Mouse (Mus musculus) activated CD4-positive, CD25-positive, alpha-beta regulatory T cell (primary cell): ENCODE results near the gene Tgm4. TPM values are rescaled to one million over a fixed set of nuclear protein-coding genes. Genes with fewer than 3 reads are reported as not detected.

Experiments used
- polyA plus RNA-seq, 2 experiments: library from polyadenylated mRNA; unstranded; fragments of 100-300 nt; shearing (Covaris generic); gene quantifications; one replicate each; pipeline ENCODE4 v1.2.1; 2017

Tgm4 gene
- 1 to 10 TPM in 1 of 2 experiments, under 1 TPM in 1; 0.29 to 1.2 TPM for polyA plus RNA-seq

GRCm38 (mm10) chr9:123034426-123034825 lies at the start of gene Tgm4:
TSS of gene Tgm4 (plus strand) at chr9:123034726.

GRCm38 (mm10) chr9:123020995-123021631 lies 13.4 kb upstream of the Tgm4 start, which contains the start of gene Tmem42:
TSS of gene Tmem42 (plus strand) at chr9:123021326.

GRCm38 (mm10) chr9:123112805-123113521 lies 78.4 kb downstream of the Tgm4 start, which contains the start of the genes Zdhhc3 and Exosc7:
TSS of gene Zdhhc3 (minus strand) at chr9:123113205.
TSS of gene Exosc7 (plus strand) at chr9:123113215.

Other genes starting within 250 kb of the Tgm4 start
- 10 to 100 TPM; 11.4 to 12.7 TPM for gene Tcaim, start 229.2 kb upstream of the Tgm4 start, polyA plus RNA-seq
- gene Gm35549, start 190.7 kb upstream of the Tgm4 start, polyA plus RNA-seq = under 1 TPM; 0.66 TPM
- gene Zfp445, start 168.7 kb upstream of the Tgm4 start, polyA plus RNA-seq = 10 to 100 TPM; 40.2 to 48.0 TPM
- gene Zkscan7, start 149.0 kb upstream of the Tgm4 start, polyA plus RNA-seq = 1 to 10 TPM; 4.0 to 8.6 TPM
- not detected for gene Zfp105, start 111.7 kb upstream of the Tgm4 start, polyA plus RNA-seq
- 10 to 100 TPM; 34.4 to 40.3 TPM for gene 1110059G10Rik, start 83.7 kb upstream of the Tgm4 start, polyA plus RNA-seq
- 10 to 100 TPM in 1 of 2 experiments, 1 to 10 TPM in 1; 9.7 to 10.7 TPM for gene Kif15, start 83.7 kb upstream of the Tgm4 start, polyA plus RNA-seq
- 10 to 100 TPM; 27.7 to 34.7 TPM for gene Tmem42, start 13.4 kb upstream of the Tgm4 start, polyA plus RNA-seq
- gene Zdhhc3, start 78.5 kb downstream of the Tgm4 start, polyA plus RNA-seq = 10 to 100 TPM; 70.4 to 72.8 TPM
- gene Exosc7, start 78.5 kb downstream of the Tgm4 start, polyA plus RNA-seq = 10 to 100 TPM; 71.1 to 95.8 TPM
- gene Clec3b, start 116.2 kb downstream of the Tgm4 start, polyA plus RNA-seq = under 1 TPM; 0.38 to 0.59 TPM
- gene Cdcp1, start 181.3 kb downstream of the Tgm4 start, polyA plus RNA-seq = 1 to 10 TPM in 1 of 2 experiments, under 1 TPM in 1; 0.52 to 2.6 TPM
- 10 to 100 TPM; 20.0 to 23.2 TPM for gene Tmem158, start 226.0 kb downstream of the Tgm4 start, polyA plus RNA-seq